Mouse (Mus musculus) stomach, embryonic 16.5 days (tissue): ENCODE data around the gene Igsf9b. TPM values are rescaled to one million over a fixed set of nuclear protein-coding genes. Genes with fewer than 3 reads are reported as not detected.

Experiments used
- ATAC-seq: fragments of 200-750 bp; cut with Nextera tagmentation; 2 replicates; pipeline ENCODE4 v1.8.0; 2017; ENCODE audit warnings: moderate number of reproducible peaks, moderate TSS enrichment; ENCODE audit not compliant: insufficient read depth, low FRiP score
- H3K27ac ChIP-seq: fragments of 300-500 bp; sonication (generic); 2 replicates; pipeline ENCODE4 v1.5.1; 2014; ENCODE audit warnings: low read length
- H3K27me3 ChIP-seq: fragments of 300-500 bp; sonication (generic); 2 replicates; pipeline ENCODE4 v1.6.1; 2014; ENCODE audit warnings: low read length, control low read depth, mixed read lengths; ENCODE audit not compliant: control insufficient read depth, insufficient read depth
- H3K36me3 ChIP-seq: fragments of 300-500 bp; sonication (generic); 2 replicates; pipeline ENCODE4 v1.6.1; 2014; ENCODE audit warnings: low read length; ENCODE audit not compliant: control insufficient read depth, insufficient read depth
- H3K4me1 ChIP-seq: fragments of 300-500 bp; sonication (generic); 2 replicates; pipeline ENCODE4 v1.6.1; 2014; ENCODE audit warnings: low read length, control low read depth, mixed read lengths; ENCODE audit not compliant: control insufficient read depth, insufficient read depth
- H3K4me2 ChIP-seq: fragments of 300-500 bp; sonication (generic); 2 replicates; pipeline ENCODE4 v1.6.1; 2014; ENCODE audit warnings: low read depth, low read length, mixed read lengths
- H3K4me3 ChIP-seq: fragments of 300-500 bp; sonication (generic); replicated peaks from 2 replicates; pipeline ENCODE4 v1.5.1; 2014; ENCODE audit warnings: mild to moderate bottlenecking, low read length
- H3K9ac ChIP-seq: fragments of 300-500 bp; sonication (generic); 2 replicates; pipeline ENCODE4 v1.6.1; 2014; ENCODE audit warnings: low read length
- H3K9me3 ChIP-seq: fragments of 300-500 bp; sonication (generic); replicated peaks from 2 replicates; pipeline ENCODE4 v1.6.1; 2016; ENCODE audit warnings: low read length, control low read depth; ENCODE audit not compliant: control insufficient read depth
- WGBS: fragments of 180-500 bp; shearing (Covaris S2); extraction: QIAGEN DNeasy Blood & Tissue Kit; methylation state at CpG from one replicate; pipeline ENCODE4 v1.1.7; 2014; 5-methylcytosine and 5-hydroxymethylcytosine counted together
- polyA plus RNA-seq: library from polyadenylated mRNA; unstranded; fragments of >200 nt; fragmentation: Nextera tagmentation; extraction: Ambion mirVana; gene quantifications from 2 replicates; pipeline ENCODE4 v1.2.1, GENCODE M21; 2015

The Igsf9b gene
- polyA plus RNA-seq, 1 experiment from 2014 or later, result 7.1 TPM

GRCm38 (mm10) chr9:27336962-27337636, 38.1 kb downstream of the Igsf9b start:
- H3K9me3 ChIP-seq, result no peaks in the 10 kb centered on the region

GRCm38 (mm10) chr9:27339168-27339567, 40.2 kb downstream of the Igsf9b start:
- Histone ChIP-seq H3K4me3 (no peak overlapping the region), H3K36me3 (no peaks in the 10 kb centered on the region), H3K27ac (no peak overlapping the region), H3K27me3 (no peaks in the 10 kb centered on the region), H3K4me2 (no peak overlapping the region), H3K9ac (no peak overlapping the region), H3K9me3 (no peaks in the 10 kb centered on the region), H3K4me1 (no peaks in the 10 kb centered on the region)
- 91% methylated on average over 1 of the region's 1 CpGs for WGBS
- ATAC-seq, result no peak

More at GRCm38 (mm10) chr9:27336962-27337636, 38.1 kb downstream of the Igsf9b start:
- H3K27ac ChIP-seq, result no peak overlapping the region
- no peaks in the 10 kb centered on the region for H3K4me1 ChIP-seq
- no peak overlapping the region for H3K4me3 ChIP-seq
- H3K4me2 ChIP-seq, result no peak overlapping the region
- no peaks in the 10 kb centered on the region for H3K36me3 ChIP-seq
- WGBS, result 83% methylated on average over 4 of the region's 4 CpGs
- no peak overlapping the region for H3K9ac ChIP-seq
- no peak for ATAC-seq
- no peaks in the 10 kb centered on the region for H3K27me3 ChIP-seq

GRCm38 (mm10) chr9:27346541-27347269, 47.7 kb downstream of the Igsf9b start:
- Histone ChIP-seq H3K4me1 (no peaks in the 10 kb centered on the region), H3K36me3 (no peaks in the 10 kb centered on the region), H3K27ac (no peak overlapping the region), H3K9ac (no peak overlapping the region), H3K4me2 (no peak overlapping the region), H3K9me3 (no peaks in the 10 kb centered on the region), H3K27me3 (no peaks in the 10 kb centered on the region), H3K4me3 (no peak overlapping the region)
- WGBS, result 66% methylated on average over 11 of the region's 11 CpGs
- no peak for ATAC-seq

- Histone ChIP-seq H3K4me3 (no peak overlapping the region), H3K27ac (no peak overlapping the region), H3K4me2 (no peak overlapping the region), H3K4me1 (no peaks in the 10 kb centered on the region), H3K9me3 (no peaks in the 10 kb centered on the region), H3K36me3 (no peaks in the 10 kb centered on the region), H3K9ac (no peak overlapping the region), H3K27me3 (no peaks in the 10 kb centered on the region)
- 80% methylated on average over 7 of the region's 7 CpGs for WGBS
- ATAC-seq, result no peak
Observed at GRCm38 (mm10) chr9:27353082-27353481, 54.1 kb downstream of the Igsf9b start.

- WGBS, result 84% methylated on average over 6 of the region's 6 CpGs
- no peak overlapping the region for H3K27ac ChIP-seq
- H3K4me3 ChIP-seq, result no peak overlapping the region
Observed at GRCm38 (mm10) chr9:27357893-27358292, 58.9 kb downstream of the Igsf9b start.

GRCm38 (mm10) chr9:27367231-27367630, 68.2 kb downstream of the Igsf9b start:
- Histone ChIP-seq H3K36me3 (no peaks in the 10 kb centered on the region), H3K9me3 (no peaks in the 10 kb centered on the region), H3K4me3 (no peak overlapping the region), H3K27ac (no peak overlapping the region), H3K4me1 (no peaks in the 10 kb centered on the region), H3K4me2 (no peak overlapping the region), H3K9ac (no peak overlapping the region), H3K27me3 (no peaks in the 10 kb centered on the region)
- no peak for ATAC-seq
- 54% methylated on average over 2 of the region's 2 CpGs for WGBS

More at GRCm38 (mm10) chr9:27357893-27358292, 58.9 kb downstream of the Igsf9b start:
- H3K36me3 ChIP-seq, result no peaks in the 10 kb centered on the region
- H3K4me2 ChIP-seq, result no peak overlapping the region
- no peaks in the 10 kb centered on the region for H3K9me3 ChIP-seq
- no peak for ATAC-seq
- H3K27me3 ChIP-seq, result no peaks in the 10 kb centered on the region
- no peaks in the 10 kb centered on the region for H3K4me1 ChIP-seq
- H3K9ac ChIP-seq, result no peak overlapping the region

DNA sequence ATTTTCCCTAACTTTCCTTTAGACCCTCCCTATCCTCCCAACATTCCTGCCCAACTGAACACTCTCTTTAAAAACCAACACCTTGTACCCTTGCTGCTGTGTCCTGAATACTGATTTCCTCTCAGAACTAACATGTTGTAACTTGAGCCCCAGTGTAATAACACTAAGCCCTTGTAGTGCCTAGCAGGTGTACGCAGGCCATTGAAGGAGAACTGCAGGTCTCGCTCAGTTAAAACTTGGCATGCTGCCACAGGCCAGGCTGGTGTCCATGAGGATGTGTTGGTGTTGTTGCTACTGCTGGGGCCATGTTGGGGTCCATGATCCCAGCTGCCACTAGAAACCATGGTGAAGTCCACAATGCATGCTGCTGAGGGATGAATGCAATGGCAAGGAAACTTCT, 70.1 kb downstream of the Igsf9b start:
- Histone ChIP-seq H3K4me3 (no peak overlapping the region), H3K4me1 (no peaks in the 10 kb centered on the region), H3K27me3 (no peaks in the 10 kb centered on the region), H3K27ac (no peak overlapping the region), H3K9ac (no peak overlapping the region), H3K9me3 (no peaks in the 10 kb centered on the region), H3K4me2 (no peak overlapping the region), H3K36me3 (no peaks in the 10 kb centered on the region)
- 50% methylated on average over 2 of the region's 2 CpGs for WGBS
- no peak for ATAC-seq

DNA sequence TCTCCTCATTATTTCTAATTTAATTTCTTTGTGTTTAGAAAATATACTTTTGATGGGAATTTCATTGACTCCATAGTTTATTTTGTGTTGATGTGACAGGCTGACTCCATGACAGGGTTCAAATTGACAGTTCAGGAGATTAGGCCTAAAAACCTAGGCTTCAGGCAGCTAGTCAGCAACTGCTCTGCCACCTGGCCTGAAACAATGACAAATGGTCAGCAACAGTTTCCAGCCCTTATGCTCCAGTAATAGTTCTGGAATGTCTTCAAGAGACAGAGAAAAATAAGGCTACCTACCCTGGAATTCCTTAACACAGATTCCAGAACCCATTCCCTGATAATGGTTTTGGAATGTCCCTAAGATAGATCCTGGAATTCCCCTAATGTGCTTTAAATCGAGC, 76.7 kb downstream of the Igsf9b start:
- Histone ChIP-seq H3K27me3 (no peaks in the 10 kb centered on the region), H3K4me3 (no peak overlapping the region), H3K9me3 (no peaks in the 10 kb centered on the region), H3K27ac (no peak overlapping the region), H3K36me3 (no peaks in the 10 kb centered on the region), H3K4me1 (no peaks in the 10 kb centered on the region), H3K4me2 (no peak overlapping the region), H3K9ac (no peak overlapping the region)
- WGBS, result 56% methylated on average over 1 of the region's 1 CpGs
- no peak for ATAC-seq

GRCm38 (mm10) chr9:27386951-27387350, 87.9 kb downstream of the Igsf9b start:
- no peak for ATAC-seq
- 94% methylated on average over 3 of the region's 3 CpGs for WGBS
- H3K27me3 ChIP-seq, result no peaks in the 10 kb centered on the region

More at GRCm38 (mm10) chr9:27386951-27387350, 87.9 kb downstream of the Igsf9b start:
- Histone ChIP-seq H3K36me3 (no peaks in the 10 kb centered on the region), H3K4me1 (no peaks in the 10 kb centered on the region), H3K9me3 (no peaks in the 10 kb centered on the region), H3K4me3 (no peak overlapping the region), H3K9ac (no peak overlapping the region), H3K27ac (no peak overlapping the region), H3K4me2 (no peak overlapping the region)
